Mouse (Mus musculus): ENCODE measurements around the gene Efna4.
A peak's percentile ranks its signal among the peaks of the same experiment; 100 is the strongest.

DNA sequence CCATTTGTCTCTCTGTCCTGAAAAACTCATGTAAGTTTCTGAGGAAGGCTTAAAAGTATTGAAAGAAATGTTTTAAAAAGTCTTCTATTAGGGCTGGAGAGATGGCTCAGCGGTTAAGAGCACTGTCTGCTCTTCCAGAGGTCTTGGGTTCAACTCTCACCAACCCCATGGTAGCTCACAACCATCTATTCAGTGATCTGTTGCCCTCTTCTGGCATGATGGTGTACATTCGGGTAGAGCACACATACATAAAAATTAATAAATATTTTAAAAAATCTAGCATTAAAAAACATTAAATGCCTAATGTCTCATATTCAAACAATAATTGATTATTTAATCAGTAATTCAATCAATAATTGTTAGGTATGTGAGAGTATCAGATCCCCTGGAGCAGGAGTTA, 37.3 kb downstream of the Efna4 start:
- peak; percentile 43 for TF ChIP-seq CTCF (IDR thresholded peaks at IDR 0.05; ENCODE audit: low read depth)
- TF ChIP-seq EP300 (IDR thresholded peaks at IDR 0.05; ENCODE audit: low read depth) = no peak

Data from liver, postnatal 0 days (tissue).